Mouse (Mus musculus) embryonic facial prominence, embryonic 15.5 days (tissue): Measurements from ENCODE around the gene Gm21209. TPM values are rescaled to one million over a fixed set of nuclear protein-coding genes. Genes with fewer than 3 reads are reported as not detected.
"Not testable (repeated sequence)": the region's sequence is repeated elsewhere in the genome, so short reads cannot be mapped to it uniquely, and the experiment has no call there.

Source experiments
- ATAC-seq: fragments of 200-750 bp; cut with Nextera tagmentation; 2 replicates; pipeline ENCODE4 v1.8.0; 2017; ENCODE audit warnings: low read depth, moderate TSS enrichment; ENCODE audit not compliant: insufficient number of reproducible peaks, low FRiP score, low TSS enrichment
- H3K27ac ChIP-seq: fragments of 300-500 bp; sonication (generic); replicated peaks from 2 replicates; pipeline ENCODE4 v1.5.1; 2015; ENCODE audit warnings: mild to moderate bottlenecking, inconsistent platforms
- H3K27me3 ChIP-seq: fragments of 300-500 bp; sonication (generic); 2 replicates; pipeline ENCODE4 v1.6.1; 2015; ENCODE audit warnings: inconsistent platforms
- H3K36me3 ChIP-seq: fragments of 300-500 bp; sonication (generic); 2 replicates; pipeline ENCODE4 v1.6.1; 2015; ENCODE audit warnings: mild to moderate bottlenecking, inconsistent platforms
- H3K4me1 ChIP-seq: fragments of 300-500 bp; sonication (generic); 2 replicates; pipeline ENCODE4 v1.6.1; 2015; ENCODE audit warnings: inconsistent platforms
- H3K4me2 ChIP-seq: fragments of 300-500 bp; sonication (generic); replicated peaks from 2 replicates; pipeline ENCODE4 v1.6.1; 2015; ENCODE audit warnings: mild to moderate bottlenecking, inconsistent platforms
- H3K4me3 ChIP-seq: fragments of 300-500 bp; sonication (generic); replicated peaks from 2 replicates; pipeline ENCODE4 v1.5.1; 2015; ENCODE audit warnings: mild to moderate bottlenecking, inconsistent platforms
- H3K9ac ChIP-seq: fragments of 300-500 bp; sonication (generic); 2 replicates; pipeline ENCODE4 v1.6.1; 2015; ENCODE audit warnings: inconsistent platforms
- H3K9me3 ChIP-seq: fragments of 300-500 bp; sonication (generic); replicated peaks from 2 replicates; pipeline ENCODE4 v1.6.1; 2016; ENCODE audit warnings: inconsistent platforms
- WGBS: fragments of 180-500 bp; shearing (Covaris S2); methylation state at CpG from one replicate; pipeline ENCODE4 v1.1.7; 2015; 5-methylcytosine and 5-hydroxymethylcytosine counted together
- polyA plus RNA-seq: library from polyadenylated mRNA; unstranded; fragments of >200 nt; fragmentation: Nextera tagmentation; extraction: Ambion mirVana; gene quantifications from 2 replicates; pipeline ENCODE4 v1.2.1, GENCODE M21; 2015

Gene Gm21209
- polyA plus RNA-seq = not detected in 2 replicates

GRCm38 (mm10) chrY:49570856-49571255 lies at the start of gene Gm21209:
Gene Gm21209, plus strand, starts transcription at chrY:49571156.
- ATAC-seq, H3K27me3 ChIP-seq, H3K36me3 ChIP-seq, H3K4me3 ChIP-seq, H3K4me2 ChIP-seq, H3K9ac ChIP-seq, H3K9me3 ChIP-seq, H3K4me1 ChIP-seq, H3K27ac ChIP-seq: not testable (repeated sequence)
- WGBS = no CpG with 5 or more reads among the region's 6 CpGs
